Mouse (Mus musculus): Measurements from ENCODE around the gene Fam227b. TPM values are rescaled to one million over a fixed set of nuclear protein-coding genes. Genes with fewer than 3 reads are reported as not detected.

Gene Fam227b
- polyA plus RNA-seq, 1 experiment from 2014 or later = not detected

DNA sequence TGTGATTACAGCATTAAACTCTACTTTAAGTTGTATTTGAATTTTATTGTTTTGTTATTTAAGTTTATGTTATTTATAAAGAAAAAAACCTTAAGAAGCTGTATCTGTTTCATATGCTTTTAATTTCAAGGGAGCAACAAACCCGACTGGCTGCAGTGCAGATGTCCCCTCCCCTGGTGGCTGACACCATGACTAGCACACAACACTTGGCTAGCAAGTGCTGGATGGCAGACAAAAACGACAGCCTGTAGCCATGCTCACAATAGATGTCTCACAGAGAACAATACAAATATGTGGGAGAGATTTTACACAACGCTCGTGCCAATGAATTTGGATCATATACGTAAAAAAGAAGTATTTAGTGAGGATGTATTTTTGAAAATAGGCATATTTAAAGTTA, 61.4 kb downstream of the Fam227b start:
- Histone ChIP-seq H3K4me2 (no peak overlapping the region), H3K9me3 (no peaks in the 10 kb centered on the region), H3K36me3 (no peaks in the 10 kb centered on the region), H3K9ac (no peak overlapping the region), H3K27ac (no peak overlapping the region), H3K27me3 (no peaks in the 10 kb centered on the region), H3K4me3 (no peak overlapping the region), H3K4me1 (no peaks in the 10 kb centered on the region)
- 66% methylated on average over 5 of the region's 5 CpGs for WGBS
- ATAC-seq (ENCODE audit: borderline replicate concordance, extremely low read depth, low FRiP score, low TSS enrichment) = no peak

DNA sequence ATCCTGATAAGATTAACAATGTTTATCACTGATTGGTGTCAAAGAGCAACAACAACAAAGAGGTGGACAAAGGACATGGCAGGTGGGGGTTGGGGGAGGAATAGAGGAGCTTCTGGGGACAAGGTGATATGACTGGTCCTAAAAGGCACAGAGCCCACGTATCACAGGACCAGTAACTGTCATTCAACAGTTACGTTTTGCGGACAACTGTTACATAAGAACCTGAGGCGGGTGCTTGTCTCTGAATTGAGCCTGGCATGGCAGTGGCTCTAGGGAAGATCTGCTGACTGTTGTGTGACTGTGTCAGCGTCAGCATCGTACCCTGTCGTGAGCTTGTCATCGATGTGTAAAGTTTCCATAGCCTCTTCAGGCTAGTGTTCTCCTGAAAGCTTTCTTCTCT, 65.6 kb downstream of the Fam227b start:
- H3K4me3 ChIP-seq = no peak overlapping the region
- H3K4me1 ChIP-seq = no peaks in the 10 kb centered on the region
- H3K4me2 ChIP-seq = no peak overlapping the region
- no peaks in the 10 kb centered on the region for H3K36me3 ChIP-seq
- H3K27me3 ChIP-seq = no peaks in the 10 kb centered on the region
- no peak for ATAC-seq (ENCODE audit: borderline replicate concordance, extremely low read depth, low FRiP score, low TSS enrichment)
- H3K9ac ChIP-seq = no peak overlapping the region
- no peaks in the 10 kb centered on the region for H3K9me3 ChIP-seq
- WGBS = 69% methylated on average over 8 of the region's 8 CpGs
- no peak overlapping the region for H3K27ac ChIP-seq

DNA sequence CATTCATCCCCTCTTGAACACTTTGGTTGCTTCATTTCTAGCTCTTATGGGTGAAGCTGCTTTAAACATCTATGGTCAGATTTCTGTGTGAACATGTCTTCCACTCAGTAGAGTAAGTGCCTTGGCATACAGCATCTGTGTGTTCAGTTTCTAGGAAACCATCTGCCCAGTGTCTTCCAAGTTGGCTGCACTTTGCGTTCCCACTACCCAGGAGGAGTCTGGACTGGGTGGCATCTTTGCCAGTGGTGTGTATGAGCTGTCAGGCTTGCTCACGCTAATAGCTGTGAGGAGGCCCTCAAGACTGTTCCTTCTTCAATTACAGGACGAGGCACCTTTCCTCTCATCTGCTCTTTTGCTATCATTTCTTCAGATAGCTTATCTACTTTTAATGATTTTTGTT, 67.5 kb downstream of the Fam227b start:
- no peaks in the 10 kb centered on the region for H3K4me1 ChIP-seq
- no peaks in the 10 kb centered on the region for H3K27me3 ChIP-seq
- WGBS = 73% methylated on average over 3 of the region's 3 CpGs
- no peak overlapping the region for H3K4me2 ChIP-seq
- no peak overlapping the region for H3K27ac ChIP-seq
- no peak overlapping the region for H3K4me3 ChIP-seq
- ATAC-seq (ENCODE audit: borderline replicate concordance, extremely low read depth, low FRiP score, low TSS enrichment) = no peak
- H3K9ac ChIP-seq = no peak overlapping the region
- H3K36me3 ChIP-seq = no peaks in the 10 kb centered on the region
- no peaks in the 10 kb centered on the region for H3K9me3 ChIP-seq

DNA sequence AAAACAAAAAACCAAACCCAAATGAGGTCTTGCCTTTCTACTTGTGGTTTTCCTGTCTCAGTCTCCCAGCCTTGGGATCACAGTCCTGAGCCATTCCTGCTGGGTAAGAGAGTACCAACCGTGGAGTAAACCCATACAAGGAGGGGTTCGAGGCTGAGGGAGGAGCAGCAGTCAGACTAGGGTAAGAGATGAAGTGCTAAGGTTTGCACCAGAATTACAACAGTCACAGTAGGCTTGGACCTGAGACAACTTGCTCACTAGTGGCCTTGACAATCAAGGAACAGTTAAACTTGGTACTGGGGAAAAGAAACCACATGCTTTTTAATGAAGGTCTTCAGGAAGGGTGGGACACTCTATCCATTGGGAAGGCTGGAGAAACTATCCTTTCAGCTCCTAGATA, 72.7 kb downstream of the Fam227b start:
- no peak overlapping the region for H3K27ac ChIP-seq
- no peaks in the 10 kb centered on the region for H3K27me3 ChIP-seq
- whole genome bisulfite sequencing = 56% methylated on average over 2 of the region's 2 CpGs
- H3K4me3 ChIP-seq = no peak overlapping the region
- H3K36me3 ChIP-seq = no peaks in the 10 kb centered on the region
- no peak for ATAC-seq (ENCODE audit: borderline replicate concordance, extremely low read depth, low FRiP score, low TSS enrichment)
- H3K9ac ChIP-seq = no peak overlapping the region
- H3K4me2 ChIP-seq = no peak overlapping the region
- H3K4me1 ChIP-seq = no peaks in the 10 kb centered on the region
- no peaks in the 10 kb centered on the region for H3K9me3 ChIP-seq

DNA sequence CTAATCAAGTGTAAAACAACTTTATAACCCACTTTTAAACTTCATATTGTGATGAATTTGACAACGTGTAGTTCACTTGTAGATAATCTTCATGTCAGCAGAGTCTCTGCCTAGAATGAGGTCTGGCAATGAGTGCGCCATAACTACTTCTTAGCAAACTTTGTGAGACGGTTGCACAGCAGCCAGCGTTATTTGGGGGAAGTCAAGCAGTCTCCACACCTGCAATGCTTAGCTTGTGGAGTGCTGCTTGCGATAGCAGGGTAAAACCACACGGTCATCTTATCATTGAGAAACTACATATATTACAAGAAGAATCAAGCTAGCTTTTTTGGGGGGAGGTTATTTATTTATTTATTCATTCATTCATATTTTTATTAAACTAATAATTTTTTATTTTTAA, 75.3 kb downstream of the Fam227b start:
- ATAC-seq (ENCODE audit: borderline replicate concordance, extremely low read depth, low FRiP score, low TSS enrichment) = no peak
- no peak overlapping the region for H3K4me3 ChIP-seq
- WGBS = 90% methylated on average over 6 of the region's 6 CpGs
- H3K4me2 ChIP-seq = no peak overlapping the region
- H3K36me3 ChIP-seq = no peaks in the 10 kb centered on the region
- H3K4me1 ChIP-seq = no peaks in the 10 kb centered on the region
- H3K27ac ChIP-seq = no peak overlapping the region
- no peaks in the 10 kb centered on the region for H3K27me3 ChIP-seq
- no peaks in the 10 kb centered on the region for H3K9me3 ChIP-seq
- H3K9ac ChIP-seq = no peak overlapping the region

DNA sequence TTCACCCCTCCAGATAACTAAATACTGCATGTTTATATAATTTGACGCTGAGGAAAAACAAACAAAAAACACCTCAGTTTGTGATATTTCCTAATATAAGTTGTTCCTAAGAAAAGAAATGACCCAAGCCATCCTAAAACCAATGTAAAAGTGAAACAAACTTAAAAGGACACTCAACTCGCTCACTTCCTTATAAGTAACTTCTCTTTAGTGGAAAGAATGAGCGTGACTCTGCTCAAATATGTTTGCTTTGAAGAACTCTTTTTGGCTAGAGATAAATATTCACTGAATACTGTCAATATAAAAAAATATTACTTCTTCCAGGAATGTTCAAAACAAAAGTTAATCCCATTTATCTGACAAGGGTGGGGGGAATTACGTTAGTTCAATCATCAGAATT, 78.1 kb downstream of the Fam227b start:
- H3K4me2 ChIP-seq = no peak overlapping the region
- 80% methylated on average over 4 of the region's 4 CpGs for whole genome bisulfite sequencing
- no peaks in the 10 kb centered on the region for H3K9me3 ChIP-seq
- no peak overlapping the region for H3K9ac ChIP-seq
- H3K27me3 ChIP-seq = no peaks in the 10 kb centered on the region
- H3K4me3 ChIP-seq = no peak overlapping the region
- no peak overlapping the region for H3K27ac ChIP-seq
- no peaks in the 10 kb centered on the region for H3K4me1 ChIP-seq
- H3K36me3 ChIP-seq = no peaks in the 10 kb centered on the region
- ATAC-seq (ENCODE audit: borderline replicate concordance, extremely low read depth, low FRiP score, low TSS enrichment) = no peak

- H3K27ac ChIP-seq = no peak overlapping the region
- no peak overlapping the region for H3K9ac ChIP-seq
- H3K4me1 ChIP-seq = no peaks in the 10 kb centered on the region
- no peak overlapping the region for H3K4me3 ChIP-seq
- ATAC-seq (ENCODE audit: borderline replicate concordance, extremely low read depth, low FRiP score, low TSS enrichment) = no peak
- WGBS = 76% methylated on average over 1 of the region's 1 CpGs
- no peaks in the 10 kb centered on the region for H3K9me3 ChIP-seq
- no peak overlapping the region for H3K4me2 ChIP-seq
- no peaks in the 10 kb centered on the region for H3K36me3 ChIP-seq
- H3K27me3 ChIP-seq = no peaks in the 10 kb centered on the region
Measured at GRCm38 (mm10) chr2:126069740-126070139, 82.1 kb downstream of the Fam227b start.

DNA sequence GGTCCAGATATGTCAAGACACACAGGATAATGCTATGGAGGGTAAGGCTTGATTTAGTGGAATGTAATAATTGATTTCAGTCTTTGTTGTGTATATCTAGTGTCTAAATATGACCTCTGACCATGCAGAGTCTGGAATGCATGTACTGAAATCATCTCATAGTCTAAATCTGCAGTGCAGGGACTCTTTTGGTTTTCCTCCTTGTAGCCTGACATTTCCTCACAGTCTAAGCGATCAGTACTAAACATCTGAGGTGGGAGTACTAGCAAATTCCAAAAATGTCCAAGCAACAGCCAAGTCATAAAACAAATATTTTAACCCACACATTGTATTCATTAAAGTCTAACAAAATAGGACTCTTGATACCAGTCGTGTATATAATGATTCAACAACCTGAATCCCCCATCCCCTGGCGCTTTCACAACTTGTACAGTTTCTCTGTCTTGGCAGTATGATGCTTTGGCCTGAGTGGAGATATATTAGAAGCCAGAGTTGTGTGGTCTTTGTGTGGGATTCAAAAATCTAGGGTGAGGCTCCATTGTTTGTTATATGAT, 86.4 kb downstream of the Fam227b start:
- Histone ChIP-seq H3K9ac (no peak overlapping the region), H3K4me3 (no peak overlapping the region), H3K4me1 (peaks cover 12% of the 10 kb centered on the region), H3K4me2 (no peak overlapping the region), H3K27ac (no peak overlapping the region), H3K27me3 (no peaks in the 10 kb centered on the region), H3K36me3 (no peaks in the 10 kb centered on the region), H3K9me3 (no peaks in the 10 kb centered on the region)
- no peak for ATAC-seq (ENCODE audit: borderline replicate concordance, extremely low read depth, low FRiP score, low TSS enrichment)
- 78% methylated on average over 3 of the region's 3 CpGs for WGBS

GRCm38 (mm10) chr2:126064814-126065213, 87.0 kb downstream of the Fam227b start:
- ATAC-seq (ENCODE audit: borderline replicate concordance, extremely low read depth, low FRiP score, low TSS enrichment) = no peak
- Histone ChIP-seq H3K4me2 (no peak overlapping the region), H3K9ac (no peak overlapping the region), H3K4me3 (no peak overlapping the region), H3K9me3 (no peaks in the 10 kb centered on the region), H3K36me3 (no peaks in the 10 kb centered on the region), H3K27ac (no peak overlapping the region), H3K4me1 (peaks cover 12% of the 10 kb centered on the region), H3K27me3 (no peaks in the 10 kb centered on the region)
- WGBS = 36% methylated on average over 2 of the region's 2 CpGs

DNA sequence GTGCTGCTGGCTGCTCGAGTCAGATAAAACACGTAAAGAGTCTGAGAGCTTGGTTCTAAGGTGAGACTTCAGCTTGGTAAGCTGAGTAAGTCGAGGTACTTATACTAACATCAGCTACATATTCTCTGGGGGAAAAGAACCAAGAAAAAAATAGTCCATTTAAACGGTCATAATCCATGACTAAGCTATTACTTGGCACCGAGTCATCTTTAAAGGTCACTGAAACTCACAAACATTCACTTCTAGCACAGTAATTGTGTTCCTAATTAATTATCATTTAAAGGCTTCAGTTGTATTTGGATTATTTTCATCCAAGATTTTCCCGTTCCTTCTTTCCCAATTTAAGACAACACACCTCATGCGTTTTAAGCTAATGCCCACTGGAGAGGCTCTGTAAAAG, 88.9 kb downstream of the Fam227b start:
- Histone ChIP-seq H3K27ac (no peak overlapping the region; the same call in 1 of the 2 replicates), H3K9me3 (no peaks in the 10 kb centered on the region), H3K27me3 (no peaks in the 10 kb centered on the region), H3K4me3 (no peak overlapping the region), H3K9ac (no peak overlapping the region), H3K4me1 (peaks cover 12% of the 10 kb centered on the region), H3K4me2 (no peak overlapping the region), H3K36me3 (no peaks in the 10 kb centered on the region)
- 54% methylated on average over 7 of the region's 7 CpGs for WGBS
- no peak for ATAC-seq (ENCODE audit: borderline replicate concordance, extremely low read depth, low FRiP score, low TSS enrichment)

DNA sequence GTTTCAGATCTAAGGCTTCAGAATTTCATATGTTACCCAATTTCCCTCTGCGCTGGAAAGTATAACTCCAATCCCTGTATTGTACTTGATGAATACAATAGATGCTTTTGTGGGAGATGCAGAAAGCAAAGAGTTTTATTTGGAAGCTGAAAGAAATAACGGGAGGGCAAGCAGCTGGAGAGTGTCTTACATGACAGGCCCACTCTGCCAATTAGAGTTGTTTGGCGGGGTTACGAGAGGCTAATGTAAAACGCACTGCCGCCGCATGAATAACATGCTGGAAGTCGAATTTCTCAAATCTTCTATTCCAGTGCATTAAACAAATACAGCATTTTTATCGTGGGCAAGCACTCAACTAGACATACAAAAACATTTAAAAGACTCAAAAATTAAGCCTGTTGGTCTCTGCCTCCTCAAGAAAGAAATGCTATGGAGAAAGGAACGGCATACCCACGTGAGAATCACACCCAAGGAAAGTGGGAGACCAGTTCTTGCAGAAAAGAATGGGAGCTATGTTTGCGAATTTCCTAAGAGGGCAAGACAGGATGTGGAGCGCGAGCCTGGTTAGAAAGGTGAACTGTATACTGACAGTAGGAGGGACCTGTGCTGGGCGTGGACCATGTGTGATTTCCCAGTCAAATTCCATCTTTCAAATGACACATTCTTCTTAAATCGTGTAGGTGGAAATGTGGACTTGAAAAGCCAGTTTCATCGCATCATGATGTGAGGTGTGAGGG, 90.6 kb downstream of the Fam227b start:
- peak; percentile 86 for ATAC-seq (ENCODE audit: borderline replicate concordance, extremely low read depth, low FRiP score, low TSS enrichment)
- no peaks in the 10 kb centered on the region for H3K27me3 ChIP-seq
- no peaks in the 10 kb centered on the region for H3K36me3 ChIP-seq
- 56% methylated on average over 17 of the region's 17 CpGs for WGBS
- H3K9ac ChIP-seq = no peak overlapping the region
- H3K9me3 ChIP-seq = no peaks in the 10 kb centered on the region
- no peak overlapping the region for H3K4me3 ChIP-seq
- peak overlapping the region; percentile 65 for H3K27ac ChIP-seq
- peak overlapping the region; percentile 21; the same call in 1 of the 2 replicates for H3K4me2 ChIP-seq
- H3K4me1 ChIP-seq = peaks cover 12% of the 10 kb centered on the region

DNA sequence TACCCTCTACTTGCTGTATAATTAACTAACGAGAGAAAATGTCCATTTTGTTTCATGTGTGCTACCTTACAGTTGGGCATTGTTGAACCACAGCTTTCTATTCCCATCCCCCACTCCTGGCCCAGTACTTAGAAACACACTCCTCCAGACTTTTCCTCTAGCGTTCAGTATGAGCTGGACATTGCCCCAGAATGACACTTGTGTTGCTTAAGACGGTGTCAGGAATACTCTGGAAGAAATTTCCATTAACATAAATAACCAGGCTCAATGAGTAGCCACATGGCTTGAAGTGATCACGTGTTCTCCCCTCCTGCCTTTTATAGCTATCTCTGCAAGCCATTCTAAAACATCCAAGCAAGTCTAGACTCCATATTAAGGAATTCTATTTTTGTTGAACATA, 91.2 kb downstream of the Fam227b start:
- H3K36me3 ChIP-seq = no peaks in the 10 kb centered on the region
- peak; percentile 84 for ATAC-seq (ENCODE audit: borderline replicate concordance, extremely low read depth, low FRiP score, low TSS enrichment)
- no peaks in the 10 kb centered on the region for H3K9me3 ChIP-seq
- peak overlapping the region; percentile 65; the same call in 1 of the 2 replicates for H3K27ac ChIP-seq
- H3K9ac ChIP-seq = no peak overlapping the region
- H3K4me3 ChIP-seq = no peak overlapping the region
- no peaks in the 10 kb centered on the region for H3K27me3 ChIP-seq
- peaks cover 12% of the 10 kb centered on the region for H3K4me1 ChIP-seq
- WGBS = 36% methylated on average over 4 of the region's 4 CpGs
- H3K4me2 ChIP-seq = no peak overlapping the region

All from lung, embryonic 15.5 days (tissue).